Mouse (Mus musculus) gastrocnemius, postnatal 36 days (tissue): ENCODE data around the gene Isy1. TPM values are rescaled to one million over a fixed set of nuclear protein-coding genes. Genes with fewer than 3 reads are reported as not detected.

ENCODE experiments used
- DNase-seq, 2 experiments: peaks; one replicate each; pipeline ENCODE4 v3.0.0; 2022
- intact Hi-C: fragments of 180-260 bp; cut with DNase I; formaldehyde crosslinking; loops from one replicate; pipeline ENCODE4 v1.15.1; 2025
- total RNA-seq, 2 experiments: library from RNA; stranded (reverse); gene quantifications; 2 replicates each; pipeline ENCODE4 v1.2.3; 2021

The Isy1 gene
- total RNA-seq, 2 experiments from 2014 or later = 13.9 to 19.1 TPM

DNA sequence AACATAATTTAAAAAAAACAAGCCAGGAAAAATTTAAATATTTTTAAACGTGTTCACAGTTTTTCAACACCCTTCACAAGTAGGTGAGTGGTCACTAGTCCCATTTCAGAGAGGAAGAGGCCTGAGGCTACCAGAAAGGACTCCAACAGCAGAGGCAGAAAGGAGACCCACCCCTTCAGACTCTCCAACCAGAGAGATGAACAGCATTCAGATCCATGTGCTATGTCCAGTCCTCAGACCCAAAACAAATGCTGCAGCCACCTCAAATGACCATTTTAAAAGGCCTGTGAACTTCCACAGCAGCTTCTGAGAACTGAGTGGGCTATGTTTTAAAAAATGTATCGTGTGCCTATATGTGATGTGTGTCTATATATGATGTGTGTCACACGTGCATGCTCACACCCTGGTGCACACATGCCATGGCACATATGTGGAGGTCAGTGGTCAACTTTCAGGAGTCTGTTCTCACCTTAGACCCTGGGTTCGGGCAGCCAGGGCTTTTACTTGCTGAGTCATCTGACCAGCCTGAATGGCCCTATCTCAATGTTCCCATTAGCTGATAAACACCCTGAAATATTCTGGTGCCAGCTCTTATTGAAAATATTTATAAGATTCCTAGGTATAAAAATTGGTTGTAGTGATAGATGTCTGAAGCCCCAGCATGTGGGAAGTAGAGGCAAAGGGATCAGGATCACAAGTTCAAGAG, 30.7 kb downstream of the Isy1 start:
- intact Hi-C loops = no loop called here
- no peak for DNase-seq

DNA sequence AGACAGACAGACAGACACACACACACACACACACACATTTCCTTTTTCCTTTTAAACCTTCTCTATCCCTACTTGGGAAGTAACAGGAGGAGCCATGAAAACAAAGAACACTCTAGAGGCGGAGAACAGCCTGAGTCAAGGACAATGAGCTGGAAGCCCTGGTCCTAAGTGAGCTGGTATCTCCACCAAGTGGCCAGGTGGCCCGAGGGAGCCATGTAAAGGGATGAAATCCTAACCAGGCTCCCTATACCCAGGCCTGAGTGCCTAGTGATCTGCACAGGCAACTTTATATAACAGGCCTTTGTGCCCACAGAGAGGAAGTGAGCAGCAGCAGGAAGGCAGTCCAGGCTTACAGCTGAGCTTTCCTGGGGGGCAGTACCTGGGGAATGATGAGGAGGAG, 31.7 kb downstream of the Isy1 start:
- intact Hi-C loops = no loop called here
- no peak for DNase-seq

DNA sequence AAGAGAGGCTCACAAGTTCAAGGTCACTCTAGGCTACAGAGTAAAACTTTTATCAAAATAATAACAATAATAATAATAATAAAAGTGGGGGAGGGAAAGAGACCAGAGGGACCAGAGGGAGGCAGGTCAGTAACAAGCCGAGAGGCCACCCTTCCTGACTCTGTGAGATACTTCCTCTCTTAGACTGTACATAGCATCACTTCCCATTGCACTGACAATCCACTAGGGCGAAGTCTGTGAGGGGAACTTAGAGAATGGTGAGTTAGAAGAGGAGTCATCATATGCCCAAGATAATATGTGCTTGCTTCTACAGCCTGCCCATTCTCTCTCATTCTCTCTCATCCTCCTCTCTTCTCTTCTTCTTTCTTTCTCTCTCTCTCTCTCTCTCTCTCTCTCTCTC, 32.6 kb downstream of the Isy1 start:
- intact Hi-C loops = no loop called here
- DNase-seq = no peak

DNA sequence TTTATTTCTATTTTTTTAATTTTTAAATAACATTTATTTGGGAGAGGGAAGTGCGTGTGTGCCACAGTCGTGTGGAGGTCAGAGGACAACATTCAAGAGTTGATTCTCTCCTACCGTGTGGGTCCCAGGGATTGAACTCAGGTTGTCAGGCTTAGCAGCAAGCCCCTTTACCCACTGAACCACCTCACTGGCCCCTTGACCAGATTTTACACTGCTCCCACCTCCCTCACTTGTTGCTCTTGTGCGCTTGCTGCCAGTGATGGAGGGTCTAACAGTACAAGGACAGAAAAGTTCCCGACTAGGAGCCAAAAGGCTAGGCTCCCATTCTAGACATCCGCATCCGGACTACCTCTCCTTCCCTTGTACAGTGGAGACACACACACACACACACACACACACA, 33.1 kb downstream of the Isy1 start:
- intact Hi-C loops = no loop called here
- DNase-seq = no peak

DNA sequence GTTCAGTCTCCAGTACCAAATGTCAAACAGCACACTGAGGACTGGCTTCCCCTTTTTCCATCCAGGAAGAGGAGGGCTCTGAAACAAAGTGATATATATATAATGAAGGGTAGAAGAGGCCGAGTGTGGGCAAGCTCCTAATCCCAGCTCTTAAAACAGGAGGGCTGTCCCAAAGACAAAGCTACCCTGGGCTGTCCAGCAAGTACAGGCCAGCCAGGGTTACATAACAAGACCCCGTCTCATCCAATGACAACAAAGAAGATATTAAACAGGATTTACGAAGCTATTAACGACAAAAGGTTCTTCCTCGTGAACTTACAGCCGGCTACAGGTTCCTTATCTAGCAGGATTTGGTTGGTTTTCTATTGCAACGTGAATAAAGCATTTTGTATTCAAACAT, 33.7 kb downstream of the Isy1 start:
- DNase-seq = no peak
- intact Hi-C loops = no loop called here

DNA sequence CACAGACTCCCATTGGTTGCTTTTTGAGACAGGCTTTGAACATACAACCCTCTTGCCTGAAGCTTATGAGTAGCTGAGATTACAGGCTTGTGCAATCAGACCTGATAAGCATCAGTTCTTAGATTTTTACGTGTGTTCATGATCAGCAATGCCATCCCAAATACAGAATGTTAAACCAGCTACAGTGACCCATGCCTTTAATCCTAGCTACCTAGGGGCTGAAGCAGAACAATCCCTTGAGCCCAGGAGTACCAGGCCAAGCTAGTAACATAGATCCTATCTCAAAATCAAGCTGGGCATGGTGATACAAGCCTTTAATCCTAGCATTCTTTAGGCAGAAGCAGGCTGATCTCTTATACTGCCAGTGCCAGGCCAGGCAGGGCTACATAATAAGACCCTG, 34.6 kb downstream of the Isy1 start:
- intact Hi-C loops = no loop called here
- no peak for DNase-seq

DNA sequence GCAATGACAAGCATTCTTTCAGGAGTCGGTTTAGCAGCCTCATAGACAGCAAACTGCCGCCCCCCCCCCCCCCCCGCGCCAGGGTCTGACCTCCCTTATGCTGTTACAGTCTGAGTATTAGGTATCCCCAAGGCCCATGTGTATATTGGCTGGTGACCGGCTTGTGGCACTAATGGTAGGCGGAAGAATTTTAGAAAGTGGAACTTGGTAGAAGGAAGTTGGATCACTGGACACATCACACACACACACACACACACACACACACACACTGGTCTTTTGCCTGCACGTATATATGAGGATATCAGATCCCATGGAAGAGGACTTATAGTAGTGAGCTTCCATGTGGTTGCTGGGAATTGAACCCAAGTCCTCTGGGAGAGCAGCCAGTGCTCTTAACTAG, 36.1 kb downstream of the Isy1 start:
- DNase-seq = no peak
- intact Hi-C loops = no loop called here

DNA sequence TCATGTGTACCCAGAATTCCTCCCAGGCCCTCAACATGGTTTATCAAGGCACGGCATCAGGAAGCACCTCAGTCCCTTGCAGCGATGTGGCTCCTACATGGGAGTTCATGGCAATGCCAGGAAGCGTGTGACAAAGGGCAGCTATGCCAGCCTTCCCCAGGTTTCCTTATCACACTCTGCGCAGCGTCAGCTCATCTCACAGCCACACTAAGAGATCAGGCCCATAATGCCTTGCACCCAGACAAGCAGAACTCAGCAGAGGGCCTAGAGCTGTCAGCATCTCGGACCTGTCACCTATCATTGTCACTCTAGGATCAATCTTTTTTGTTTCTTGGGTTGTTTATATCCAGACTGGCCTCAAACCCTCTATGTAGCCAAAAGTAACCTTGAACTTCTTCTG, 39.0 kb downstream of the Isy1 start:
- intact Hi-C loops = no loop called here
- no peak for DNase-seq

DNA sequence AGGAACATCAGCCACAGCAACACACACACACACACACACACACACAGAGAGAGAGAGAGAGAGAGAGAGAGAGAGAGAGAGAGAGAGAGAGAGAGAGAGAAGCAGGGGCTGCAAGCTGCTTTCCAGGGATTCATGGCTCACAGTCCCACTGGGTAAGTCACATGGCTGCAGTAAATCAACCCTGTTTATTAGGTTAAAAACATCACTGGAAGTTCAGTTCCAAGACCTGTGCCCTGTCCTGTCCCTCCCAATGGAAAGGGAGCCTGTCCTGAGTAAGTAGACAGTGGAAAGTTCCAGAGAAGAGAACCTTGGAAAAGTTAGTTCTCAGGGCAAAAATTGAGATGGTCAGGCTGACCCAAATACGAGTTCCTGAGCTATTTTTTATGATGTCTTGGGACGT, 41.3 kb downstream of the Isy1 start:
- DNase-seq = no peak
- intact Hi-C loops = no loop called here

DNA sequence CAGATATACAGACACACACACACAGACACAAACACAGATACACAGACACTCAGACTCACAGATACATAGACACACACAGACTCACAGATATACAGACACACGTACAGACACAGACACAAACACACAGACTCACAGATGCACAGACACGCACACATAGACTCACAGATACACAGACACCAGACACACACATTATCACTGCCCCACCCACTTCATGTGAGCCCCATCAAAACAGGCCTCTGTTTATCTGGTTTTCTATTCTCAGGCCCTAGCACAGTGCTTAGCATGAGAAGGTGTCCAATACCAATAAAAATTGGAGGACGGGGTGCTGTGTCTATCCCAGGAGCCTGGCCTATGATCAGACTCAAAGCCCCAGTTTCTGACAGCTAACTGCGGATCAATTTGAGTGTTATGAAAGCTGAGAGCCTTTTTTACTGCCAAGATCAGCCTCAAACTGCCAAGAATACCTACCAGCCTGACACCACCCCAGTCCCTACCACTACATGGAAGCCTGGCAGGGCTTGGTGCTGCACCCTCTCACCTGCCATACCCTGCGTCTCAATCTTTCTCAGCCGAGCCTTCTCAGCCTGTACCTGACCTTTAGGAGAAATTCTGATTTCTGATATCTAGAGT, 42.2 kb downstream of the Isy1 start:
- intact Hi-C loops = no loop called here
- no peak for DNase-seq

DNA sequence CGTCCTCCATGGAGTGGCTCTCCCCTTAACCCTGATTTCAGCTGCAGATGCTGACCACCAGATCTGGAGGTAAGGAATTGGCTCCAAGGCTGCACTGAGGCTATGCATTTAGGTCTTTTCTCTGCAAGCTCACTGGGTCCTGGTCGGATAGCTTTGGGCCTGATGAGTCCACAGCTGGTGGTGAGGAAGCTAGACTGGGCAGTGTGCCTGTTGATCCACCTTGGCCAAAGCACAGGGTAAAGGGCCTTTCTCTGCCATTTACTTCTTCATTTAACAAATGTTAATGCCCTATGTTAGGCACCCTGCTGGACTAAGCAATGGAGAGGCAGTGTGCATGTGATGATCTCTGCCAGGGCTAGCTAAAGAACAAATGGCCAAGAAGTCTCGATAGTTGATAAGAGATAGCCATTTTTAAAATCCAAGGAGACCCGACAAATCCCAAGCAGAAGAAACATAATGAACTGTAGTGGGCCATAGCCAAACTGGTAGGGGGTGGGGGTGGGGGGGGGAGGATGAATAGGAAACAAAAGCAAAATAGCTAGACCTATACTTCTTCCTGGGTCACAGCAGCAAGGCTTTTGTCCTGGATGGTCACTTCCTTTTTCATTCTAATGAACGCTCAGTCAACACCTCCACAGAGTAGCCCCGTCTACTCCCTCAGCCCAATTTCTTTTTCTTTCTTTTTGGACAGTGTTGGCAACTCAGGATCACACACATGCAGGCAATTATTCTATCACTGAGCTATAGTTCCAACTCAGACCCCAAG, 43.0 kb downstream of the Isy1 start:
- intact Hi-C loops = no loop called here
- no peak for DNase-seq

DNA sequence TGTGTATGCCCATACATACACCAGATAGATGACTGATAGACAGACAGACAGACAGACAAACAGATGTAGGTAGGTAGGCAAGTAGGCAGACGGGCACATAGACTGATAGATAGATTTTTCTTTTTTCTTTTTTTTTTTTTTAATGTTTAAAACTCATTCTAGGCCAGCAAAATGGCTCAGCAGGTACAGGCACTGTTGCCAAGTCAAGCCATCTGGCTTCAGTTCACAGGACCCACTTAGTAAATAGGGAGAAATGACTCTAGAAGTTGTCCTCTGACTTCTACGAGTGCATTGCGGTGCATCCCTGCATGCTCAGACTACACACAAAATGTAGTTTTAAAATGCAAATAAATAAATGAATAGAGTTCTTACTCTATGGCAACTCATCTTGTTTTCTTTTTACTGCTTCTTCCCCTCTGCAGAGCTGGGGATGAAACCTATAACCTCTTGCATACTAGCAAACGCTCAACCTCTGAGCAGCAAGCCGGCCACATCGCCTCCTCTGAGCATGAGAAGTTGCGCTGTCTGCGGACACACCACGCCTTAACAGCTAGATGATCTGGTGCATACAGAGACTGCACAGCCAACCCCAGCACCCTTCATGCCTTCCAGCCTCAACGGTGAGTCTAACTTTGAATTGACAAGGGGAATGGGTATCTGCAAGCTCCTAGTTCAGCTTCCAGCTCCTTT, 44.6 kb downstream of the Isy1 start:
- intact Hi-C loops = no loop called here
- no peak for DNase-seq

DNA sequence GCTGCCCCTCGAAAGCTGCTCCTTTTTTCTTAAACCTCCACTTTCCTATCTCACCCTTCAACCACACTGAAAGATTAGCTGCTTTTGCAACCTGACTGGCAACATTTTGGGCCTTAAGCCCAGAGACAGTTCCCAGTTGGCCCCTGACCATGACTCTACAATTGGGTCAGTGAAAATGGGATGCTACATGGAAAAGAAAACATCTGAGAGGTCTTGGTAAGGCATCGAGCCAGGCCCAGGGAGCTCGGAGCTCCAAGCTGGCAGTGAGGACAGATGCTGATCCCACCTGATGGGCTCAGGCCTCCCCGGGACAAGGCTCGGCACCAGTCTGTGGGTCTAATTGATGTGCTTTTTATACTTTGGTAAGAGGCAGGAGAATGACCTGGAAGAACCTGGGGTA, 46.8 kb downstream of the Isy1 start:
- DNase-seq = no peak
- intact Hi-C loops = no loop called here

DNA sequence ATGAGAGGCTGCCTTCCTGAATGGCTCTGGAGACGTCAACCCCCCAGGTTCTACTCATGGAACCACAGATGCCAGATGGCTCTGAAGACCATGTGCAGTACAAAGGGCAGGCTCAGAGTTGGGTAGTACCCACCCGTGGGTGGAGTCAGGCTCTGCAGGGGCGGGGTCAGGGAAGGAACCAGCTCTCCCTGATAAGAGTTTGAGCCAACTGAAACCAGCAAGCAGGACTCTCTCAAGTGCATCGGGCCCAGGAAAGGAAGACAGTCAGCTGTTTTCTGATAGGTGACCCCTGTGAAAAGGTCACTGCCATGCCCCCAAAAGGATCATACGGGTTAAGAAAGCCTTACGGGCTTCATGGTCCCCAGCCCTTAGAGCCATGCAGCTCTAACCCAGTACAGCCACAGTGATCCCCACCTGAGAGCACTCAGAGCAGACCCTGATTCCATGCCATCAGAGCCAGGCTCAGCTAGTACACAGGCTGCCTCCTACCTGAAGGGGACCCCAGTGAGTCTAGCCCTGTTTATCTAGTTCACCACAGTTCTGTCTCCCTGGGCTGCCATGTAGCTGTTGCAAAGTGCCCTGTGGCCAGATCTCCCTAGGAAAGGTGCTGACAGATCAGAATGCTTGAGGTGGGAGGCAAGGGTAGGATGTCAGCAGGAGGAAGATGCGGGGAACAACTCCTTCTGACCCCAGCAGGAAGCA, 47.7 kb downstream of the Isy1 start:
- no peak for DNase-seq
- intact Hi-C loops = no loop called here

DNA sequence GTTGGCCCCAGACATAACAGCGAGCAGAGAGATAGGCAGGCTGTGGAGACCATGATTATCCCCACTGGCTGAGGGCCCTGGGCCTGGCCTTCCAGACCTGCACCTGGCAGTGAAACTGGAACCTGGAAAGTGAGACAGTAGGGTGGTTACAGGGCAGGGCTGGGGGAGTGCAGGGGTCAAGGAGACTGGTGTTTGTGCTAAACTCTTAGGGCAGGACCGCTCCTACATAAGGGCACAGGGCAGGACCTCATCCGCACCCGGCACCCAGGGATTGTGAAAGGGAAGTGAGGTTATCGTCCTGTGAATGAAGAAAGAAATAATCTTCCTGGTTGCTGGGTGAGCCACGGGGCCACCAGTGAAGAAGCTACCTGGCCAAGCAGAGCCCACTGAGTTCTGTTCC, 48.8 kb downstream of the Isy1 start:
- DNase-seq = no peak
- intact Hi-C loops = no loop called here

DNA sequence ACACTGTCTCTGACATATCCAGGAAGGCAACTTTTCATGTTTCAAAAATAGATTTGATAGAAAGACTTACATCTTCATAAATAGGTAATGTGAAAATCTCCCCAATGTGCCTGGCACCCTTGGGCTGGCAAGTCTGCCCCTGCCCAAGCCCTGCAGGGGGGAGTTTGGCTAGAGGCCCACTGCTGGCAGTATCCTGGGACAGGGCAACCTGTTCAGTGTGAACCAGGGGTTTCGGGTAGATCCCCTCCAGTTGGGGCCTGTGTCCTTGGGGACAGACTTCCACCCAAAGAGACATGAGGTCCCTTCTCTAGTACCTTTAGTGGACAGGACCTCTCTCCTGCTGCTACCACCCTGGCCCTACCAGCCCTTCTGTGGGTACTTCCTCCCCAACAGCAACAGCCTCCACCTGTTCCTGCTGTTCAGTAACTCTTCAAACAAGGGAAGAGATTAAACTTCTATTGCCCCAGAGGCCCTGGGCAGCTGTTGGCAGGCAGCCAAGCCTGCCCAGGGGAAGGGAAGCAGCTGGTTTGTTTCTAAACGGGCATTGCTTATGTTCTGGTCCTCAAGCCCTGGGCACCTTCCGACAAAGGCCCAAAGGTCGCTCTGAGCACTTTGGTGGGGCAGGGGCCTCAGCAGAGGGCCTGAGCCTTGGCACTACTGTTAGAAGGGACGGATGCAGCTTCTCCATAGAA, 49.6 kb downstream of the Isy1 start:
- no peak for DNase-seq
- intact Hi-C loops = no loop called here

DNA sequence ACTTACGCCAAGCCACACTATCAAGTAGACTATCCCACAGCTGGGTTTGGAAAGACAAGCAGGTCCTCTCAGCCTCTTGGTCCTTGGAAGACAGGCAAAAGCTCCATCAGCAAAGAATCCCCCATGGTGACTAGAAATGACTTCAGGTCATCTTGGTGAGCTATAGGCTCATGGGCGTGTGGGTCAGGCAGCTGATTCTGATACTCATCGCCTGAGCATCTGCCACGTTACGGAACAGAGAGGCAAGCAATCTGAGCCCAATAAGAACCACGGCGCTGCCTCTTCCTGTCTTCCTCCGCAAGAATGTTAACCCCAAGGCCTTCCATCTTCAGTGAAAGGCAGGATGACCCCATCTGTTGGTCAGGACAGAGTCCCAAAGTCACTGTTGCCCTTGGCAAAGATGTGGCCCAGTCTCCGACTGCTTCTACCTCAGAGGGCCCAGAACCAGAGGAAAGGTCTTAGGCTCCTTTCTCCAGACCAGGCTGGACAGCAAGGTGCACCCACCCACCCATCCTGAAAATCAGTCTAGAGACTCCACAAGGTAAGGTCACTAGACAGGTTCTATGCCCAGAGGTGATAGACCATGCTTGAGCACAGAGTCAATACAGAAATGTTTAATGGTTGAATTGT, 50.2 kb downstream of the Isy1 start:
- DNase-seq = no peak

DNA sequence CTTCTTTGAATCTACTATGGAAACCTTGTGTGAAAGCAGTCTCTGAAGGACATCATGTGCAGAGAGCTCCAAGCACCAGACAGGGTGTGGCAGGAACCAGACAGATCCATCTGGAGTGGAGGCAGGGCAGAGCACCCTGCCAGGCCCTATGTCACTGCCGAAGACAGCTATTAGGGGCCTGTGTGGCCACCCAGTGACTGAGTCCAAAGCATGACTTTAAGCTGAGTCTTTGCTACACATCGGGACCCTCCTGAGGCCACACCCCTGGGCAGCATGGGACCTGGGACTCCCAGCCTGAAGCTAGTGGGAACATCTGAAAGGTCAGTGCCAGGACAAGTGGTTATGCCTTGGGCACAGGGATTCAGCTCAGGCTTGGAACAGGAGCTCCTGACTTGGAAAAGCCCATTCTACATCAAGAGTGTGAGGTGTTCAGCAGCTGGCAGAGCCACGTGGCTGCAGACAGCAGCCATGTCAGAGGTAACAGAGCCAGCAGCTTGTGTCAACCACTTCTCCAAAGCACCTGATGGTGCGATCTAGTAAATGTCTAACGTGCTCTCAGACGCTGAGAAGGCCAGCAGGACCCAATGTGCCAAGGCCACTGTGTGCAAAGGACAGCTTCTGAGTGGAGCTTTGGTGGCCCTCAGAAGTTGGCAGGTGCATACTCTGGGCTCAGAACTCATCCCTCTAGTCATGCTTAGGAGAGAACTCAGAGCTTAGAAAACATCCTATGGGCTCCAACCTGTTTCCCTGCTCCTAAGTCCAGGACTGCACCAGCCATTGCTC, 51.3 kb downstream of the Isy1 start:
- DNase-seq = peak in 1 of 2 experiments; percentile 39
- intact Hi-C loops = no loop called here

More for the DNA sequence above, 50.2 kb downstream of the Isy1 start:
- intact Hi-C loops = no loop called here

DNA sequence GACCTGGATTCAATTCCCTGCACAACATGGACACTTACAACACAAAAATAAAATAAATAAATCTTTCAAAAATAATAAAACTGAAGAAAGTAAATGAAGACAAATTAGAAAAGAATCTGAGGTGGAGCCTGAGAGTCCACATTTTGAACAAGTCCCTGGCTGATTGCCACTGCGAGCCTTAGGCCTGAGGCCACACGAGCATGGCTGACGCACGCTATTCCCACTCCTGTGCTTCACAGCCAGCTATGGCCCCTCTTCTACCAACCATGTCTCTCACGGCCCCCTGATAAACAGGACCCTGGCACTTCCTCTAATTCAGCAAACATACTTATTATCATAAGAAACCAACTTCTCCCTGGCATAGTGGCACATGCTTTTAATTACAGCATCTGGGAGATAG, 52.0 kb downstream of the Isy1 start:
- intact Hi-C loops = no loop called here
- DNase-seq = no peak
